Mouse (Mus musculus) layer of hippocampus, postnatal 36 days (tissue): ENCODE data around the gene Slc25a43. TPM values are rescaled to one million over a fixed set of nuclear protein-coding genes. Genes with fewer than 3 reads are reported as not detected.

Experiments used
- DNase-seq, 2 experiments: peaks; one replicate each; pipeline ENCODE4 v3.0.0; 2022
- total RNA-seq, 2 experiments: library from RNA; stranded (reverse); gene quantifications; 2 replicates each; pipeline ENCODE4 v1.2.3; 2021

Gene Slc25a43
- under 1 TPM in 1 of 2 experiments, not detected in 1; 0.52 TPM for total RNA-seq

GRCm38 (mm10) chrX:36743503-36744101 is at the start of gene Slc25a43:
Slc25a43 (plus strand) TSS chrX:36743659.
- DNase-seq: no peak

GRCm38 (mm10) chrX:36740124-36740951 is 3.1 kb upstream of the Slc25a43 start:
- no peak for DNase-seq

- no peak for DNase-seq
Observed at GRCm38 (mm10) chrX:36741278-36741677, 2.2 kb upstream of the Slc25a43 start.

GRCm38 (mm10) chrX:36742744-36743143 is 715 bp upstream of the Slc25a43 start:
- DNase-seq: no peak

GRCm38 (mm10) chrX:36744735-36745134 is 1.3 kb downstream of the Slc25a43 start:
- no peak for DNase-seq

- DNase-seq: no peak
Observed at GRCm38 (mm10) chrX:36745333-36745732, 1.9 kb downstream of the Slc25a43 start.

- DNase-seq: no peak
Observed at GRCm38 (mm10) chrX:36746789-36747188, 3.3 kb downstream of the Slc25a43 start.

- no peak for DNase-seq
Observed at GRCm38 (mm10) chrX:36748573-36748972, 5.1 kb downstream of the Slc25a43 start.

- DNase-seq: no peak
Observed at GRCm38 (mm10) chrX:36749281-36749785, 5.9 kb downstream of the Slc25a43 start.

GRCm38 (mm10) chrX:36750591-36750990 is 7.1 kb downstream of the Slc25a43 start:
- no peak for DNase-seq

- DNase-seq: no peak
Observed at GRCm38 (mm10) chrX:36752586-36752985, 9.1 kb downstream of the Slc25a43 start.

GRCm38 (mm10) chrX:36757796-36758472 is 14.5 kb downstream of the Slc25a43 start:
- DNase-seq: no peak

GRCm38 (mm10) chrX:36758566-36758965 is 15.1 kb downstream of the Slc25a43 start:
- no peak for DNase-seq

- DNase-seq: peak in 1 of 2 experiments; percentile 20
Observed at GRCm38 (mm10) chrX:36760946-36761635, 17.6 kb downstream of the Slc25a43 start.

- DNase-seq: no peak
Observed at GRCm38 (mm10) chrX:36762289-36762688, 18.8 kb downstream of the Slc25a43 start.

- no peak for DNase-seq
Observed at GRCm38 (mm10) chrX:36762894-36763293, 19.4 kb downstream of the Slc25a43 start.

- DNase-seq: no peak
Observed at GRCm38 (mm10) chrX:36763298-36763933, 20.0 kb downstream of the Slc25a43 start.

GRCm38 (mm10) chrX:36763934-36764317 is 20.5 kb downstream of the Slc25a43 start:
- DNase-seq: no peak

GRCm38 (mm10) chrX:36767386-36767785 is 23.9 kb downstream of the Slc25a43 start:
- no peak for DNase-seq

GRCm38 (mm10) chrX:36772591-36772990 is 29.1 kb downstream of the Slc25a43 start:
- no peak for DNase-seq

- no peak for DNase-seq
Observed at GRCm38 (mm10) chrX:36775520-36775919, 32.1 kb downstream of the Slc25a43 start.

- no peak for DNase-seq
Observed at GRCm38 (mm10) chrX:36777694-36778093, 34.2 kb downstream of the Slc25a43 start.
